Mouse (Mus musculus) forelimb bud, embryonic 11.5 days (tissue): Measurements from ENCODE around the gene Pef1.

Experiments
- DNase-seq: peaks from one replicate; pipeline ENCODE4 v3.0.0-alpha.2; 2012; ENCODE audit warnings: low read depth, low spot score

Pef1 gene

GRCm38 (mm10) chr4:130102111-130102651 is at the start of gene Pef1:
Pef1 (plus strand) TSS chr4:130102558.
- no peak for DNase-seq

GRCm38 (mm10) chr4:130053111-130053510 is 49.2 kb upstream of the Pef1 start:
- no peak for DNase-seq

GRCm38 (mm10) chr4:130054727-130055126 is 47.6 kb upstream of the Pef1 start:
- DNase-seq: no peak

GRCm38 (mm10) chr4:130055160-130056010 is 47.0 kb upstream of the Pef1 start:
- no peak for DNase-seq

- no peak for DNase-seq
These were observed 46.4 kb upstream of the Pef1 start for GRCm38 (mm10) chr4:130056011-130056322.

GRCm38 (mm10) chr4:130056471-130056870 is 45.9 kb upstream of the Pef1 start:
- no peak for DNase-seq

GRCm38 (mm10) chr4:130060937-130061336 is 41.4 kb upstream of the Pef1 start:
- DNase-seq: no peak

- DNase-seq: no peak
These were observed 39.2 kb upstream of the Pef1 start for GRCm38 (mm10) chr4:130063191-130063590.

GRCm38 (mm10) chr4:130066816-130067215 is 35.5 kb upstream of the Pef1 start:
- DNase-seq: no peak

GRCm38 (mm10) chr4:130070523-130070922 is 31.8 kb upstream of the Pef1 start:
- DNase-seq: no peak

- DNase-seq: no peak
These were observed 30.6 kb upstream of the Pef1 start for GRCm38 (mm10) chr4:130071758-130072157.

- DNase-seq: no peak
These were observed 29.0 kb upstream of the Pef1 start for GRCm38 (mm10) chr4:130073367-130073766.

- no peak for DNase-seq
These were observed 27.4 kb upstream of the Pef1 start for GRCm38 (mm10) chr4:130074761-130075515.

- no peak for DNase-seq
These were observed 25.5 kb upstream of the Pef1 start for GRCm38 (mm10) chr4:130076856-130077255.

- no peak for DNase-seq
These were observed 23.4 kb upstream of the Pef1 start for GRCm38 (mm10) chr4:130078816-130079485.

- no peak for DNase-seq
These were observed 22.8 kb upstream of the Pef1 start for GRCm38 (mm10) chr4:130079521-130079920.

GRCm38 (mm10) chr4:130081345-130082190 is 20.8 kb upstream of the Pef1 start:
- DNase-seq: no peak

GRCm38 (mm10) chr4:130082211-130082610 is 20.1 kb upstream of the Pef1 start:
- no peak for DNase-seq

- no peak for DNase-seq
These were observed 17.9 kb upstream of the Pef1 start for GRCm38 (mm10) chr4:130084331-130084945.

- no peak for DNase-seq
These were observed 17.0 kb upstream of the Pef1 start for GRCm38 (mm10) chr4:130085246-130085820.
